In the genomic region with DNA sequence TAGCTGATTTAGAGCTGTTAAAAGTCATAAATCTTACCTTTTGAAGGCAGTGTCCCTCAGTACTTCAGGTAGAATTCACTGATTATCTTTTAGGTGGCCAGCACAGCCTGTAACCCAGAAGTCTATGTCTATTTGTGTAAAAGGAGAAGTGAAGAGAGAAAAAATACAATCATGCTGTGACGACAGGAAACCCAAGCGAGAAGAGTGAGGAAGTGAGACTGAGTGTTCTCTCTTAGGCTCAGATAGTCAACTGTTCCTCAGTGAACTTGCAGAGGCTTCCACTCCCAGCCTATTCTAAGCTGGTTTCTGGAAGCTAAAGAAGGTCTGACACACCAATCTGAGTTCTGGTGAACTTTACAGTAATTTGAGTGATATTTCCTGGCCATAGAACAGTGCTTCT, we compare ENCODE assay signal across 10 mouse cellular contexts. TPM values are rescaled to one million over a fixed set of nuclear protein-coding genes. Genes with fewer than 3 reads are reported as not detected.
DNase-seq lines count a peak whose midpoint lies in the region; ATAC-seq and TF ChIP-seq lines count a peak whose summit lies in the region.
"Had no signal": no experiment of that assay in that cellular context is flagged by ENCODE, and none has a peak within 500 bp of the region (broad histone marks: within the 10 kb centered on the region; RNA-seq: fewer than 3 reads in every experiment).

Cd53 (minus strand) TSS at position 220 of the 400 bp plus-strand sequence.

- DNase-seq in layer of hippocampus, postnatal 14 days (ENCODE audit: low spot score in 2 of 2), result peak in 1 of 2 experiments; percentile 7
- DNase-seq in layer of hippocampus, postnatal 25 days (ENCODE audit: extremely low spot score in 1 of 2, low spot score in 1 of 2), result no peak
- DNase-seq in c-Kit-positive CD71-negative TER-119-negative erythroid progenitor cells, embryonic 14.5 days (ENCODE audit: low read depth), result peak; percentile 52
- DNase-seq in spleen, adult 2 months (ENCODE audit: low read depth in 1 of 2, low spot score in 2 of 2), result peak; percentile 58 to 79
- no peak for DNase-seq in adrenal gland, postnatal 4 days (ENCODE audit: low spot score in 2 of 2)
- DNase-seq in cerebellum, adult 11-12 months, result no peak

- H3K27ac ChIP-seq in liver, embryonic 15.5 days (replicated peaks), result peak within 1 kb of the TSS; percentile 24; the same call in 1 of the 2 replicates
- H3K27ac ChIP-seq in spleen, adult 2 months (ENCODE audit: insufficient read depth, low read length), result peak within 1 kb of the TSS; percentile 97
- no peak within 1 kb of the TSS for H3K27ac ChIP-seq in forebrain, embryonic 13.5 days
- H3K27ac ChIP-seq: neural tube, embryonic 12.5 days had no signal

- H3K9me3 ChIP-seq in liver, embryonic 15.5 days (replicated peaks), result no peaks in the 10 kb centered on the region
- no peaks in the 10 kb centered on the region for H3K9me3 ChIP-seq in forebrain, embryonic 13.5 days (replicated peaks)
- H3K9me3 ChIP-seq: heart, embryonic 15.5 days; neural tube, embryonic 12.5 days had no signal

- no peaks in the 10 kb centered on the region for H3K4me1 ChIP-seq in liver, embryonic 15.5 days (replicated peaks)
- H3K4me1 ChIP-seq in spleen, adult 2 months (ENCODE audit: control insufficient read depth, insufficient read depth, insufficient read length), result peaks cover 3% of the 10 kb centered on the region; the same call in 1 of the 2 replicates
- H3K4me1 ChIP-seq in forebrain, embryonic 13.5 days, result no peaks in the 10 kb centered on the region
- H3K4me1 ChIP-seq: heart, embryonic 15.5 days; neural tube, embryonic 12.5 days had no signal

- 22% methylated on average over 2 of the region's 2 CpGs for WGBS in liver, embryonic 15.5 days (ENCODE audit: insufficient replicate concordance)
- 9% methylated on average over 2 of the region's 2 CpGs for WGBS in spleen, adult 2 months
- 72% methylated on average over 2 of the region's 2 CpGs for WGBS in forebrain, embryonic 13.5 days

- no peak for TF ChIP-seq CTCF in spleen, adult 2 months (IDR thresholded peaks at IDR 0.05; ENCODE audit: extremely low read depth, insufficient read depth, insufficient read length, insufficient replicate concordance)

- peak within 1 kb of the TSS; percentile 24 for H3K4me3 ChIP-seq in liver, embryonic 15.5 days (replicated peaks)
- H3K4me3 ChIP-seq in spleen, adult 2 months (ENCODE audit: extremely low read depth, insufficient read depth, insufficient read length), result peak within 1 kb of the TSS; percentile 61
- H3K4me3 ChIP-seq in forebrain, embryonic 13.5 days, result no peak within 1 kb of the TSS
- H3K4me3 ChIP-seq: heart, embryonic 15.5 days; neural tube, embryonic 12.5 days had no signal

- no peak for ATAC-seq in liver, embryonic 15.5 days (ENCODE audit: insufficient read depth)
- no peak for ATAC-seq in forebrain, embryonic 13.5 days

- H3K27me3 ChIP-seq in liver, embryonic 15.5 days, result no peaks in the 10 kb centered on the region
- no peaks in the 10 kb centered on the region for H3K27me3 ChIP-seq in spleen, adult 2 months (ENCODE audit: control insufficient read depth, insufficient read depth, low read length)
- no peaks in the 10 kb centered on the region for H3K27me3 ChIP-seq in forebrain, embryonic 13.5 days
- H3K27me3 ChIP-seq: heart, embryonic 15.5 days; neural tube, embryonic 12.5 days had no signal

- peak; percentile 67 for TF ChIP-seq POLR2A in spleen, adult 2 months (IDR thresholded peaks at IDR 0.05; ENCODE audit: low read depth, low read length)

- H3K36me3 ChIP-seq in liver, embryonic 15.5 days (replicated peaks), result no peaks in the 10 kb centered on the region
- H3K36me3 ChIP-seq in spleen, adult 2 months (ENCODE audit: control insufficient read depth, insufficient read depth, low read length), result no peaks in the 10 kb centered on the region
- H3K36me3 ChIP-seq in forebrain, embryonic 13.5 days (ENCODE audit: poor library complexity, severe bottlenecking), result no peaks in the 10 kb centered on the region
- H3K36me3 ChIP-seq: heart, embryonic 15.5 days; neural tube, embryonic 12.5 days had no signal

- no peak within 1 kb of the TSS for H3K9ac ChIP-seq in liver, embryonic 15.5 days
- no peak within 1 kb of the TSS for H3K9ac ChIP-seq in forebrain, embryonic 13.5 days
- H3K9ac ChIP-seq: heart, embryonic 15.5 days; neural tube, embryonic 12.5 days had no signal

- no peak within 1 kb of the TSS for H3K4me2 ChIP-seq in liver, embryonic 15.5 days
- no peak within 1 kb of the TSS for H3K4me2 ChIP-seq in forebrain, embryonic 13.5 days
- H3K4me2 ChIP-seq: heart, embryonic 15.5 days; neural tube, embryonic 12.5 days had no signal

RNA-seq across cellular contexts. Expression of gene Cd53, which starts in this region (rescaled TPM):
- 10 to 100 TPM; 10.7 to 11.1 TPM for total RNA-seq in layer of hippocampus, postnatal 14 days (2021)
- 10 to 100 TPM in 1 of 2 experiments, 1 to 10 TPM in 1; 9.7 to 10.5 TPM for total RNA-seq in layer of hippocampus, postnatal 25 days (2021)
- 27.1 and 29.8 TPM in 2 replicates for polyA plus RNA-seq in liver, embryonic 15.5 days (2015; fragmentation: Nextera tagmentation; extraction: Ambion mirVana)
- 73.4 and 77.1 TPM in 2 replicates for polyA plus RNA-seq in spleen, adult 2 months (2012; rRNA removed)
- polyA plus RNA-seq in forebrain, embryonic 13.5 days (2015; fragmentation: Nextera tagmentation; extraction: Ambion mirVana), result 2.2 TPM in 2 replicates
- 1 to 10 TPM; 6.7 to 8.2 TPM for total RNA-seq in adrenal gland, postnatal 4 days (2021)

Comparison
In these comparisons a context has a peak if more than half of its experiments do, and no peak if none do; other contexts are left out.
1. DNase-seq: peak in c-Kit-positive CD71-negative TER-119-negative erythroid progenitor cells, embryonic 14.5 days (single experiment) and spleen, adult 2 months (2 of 2); none in layer of hippocampus, postnatal 25 days (0 of 2), adrenal gland, postnatal 4 days (0 of 2) and cerebellum, adult 11-12 months (single experiment).